Mouse (Mus musculus) frontal cortex, postnatal 14 days (tissue): Measurements from ENCODE around the gene Cnp.

ENCODE experiments used
- DNase-seq, 2 experiments: peaks; one replicate each; pipeline ENCODE4 v3.0.0; 2022; ENCODE audit warnings: low spot score in 2 of 2

Cnp gene

DNA sequence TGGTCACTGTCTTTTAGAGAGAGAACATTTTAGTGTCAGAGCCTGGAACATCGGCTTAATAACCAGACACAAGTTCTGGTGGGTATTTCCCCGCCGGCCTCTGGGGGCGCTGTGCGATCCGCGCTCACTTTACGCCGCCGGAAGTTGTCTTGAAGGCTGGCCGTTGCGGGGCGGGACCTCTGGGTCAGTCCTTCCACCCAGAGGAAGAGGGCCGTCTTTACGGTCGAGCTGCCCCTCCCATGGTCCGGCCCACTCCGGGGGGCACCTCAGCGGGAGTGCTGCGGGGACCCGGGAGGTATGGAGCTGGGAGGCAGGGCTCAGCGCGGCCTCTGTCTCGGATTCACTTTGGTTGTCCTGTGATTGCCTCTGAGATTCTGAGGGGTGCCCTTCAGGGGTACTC lies 48.0 kb downstream of the Cnp start:
- DNase-seq = peak; percentile 93 to 96

- DNase-seq = no peak
Measured at GRCm38 (mm10) chr11:100623867-100624266, 49.2 kb downstream of the Cnp start.

- no peak for DNase-seq
Measured at GRCm38 (mm10) chr11:100625754-100626700, 51.3 kb downstream of the Cnp start.

DNA sequence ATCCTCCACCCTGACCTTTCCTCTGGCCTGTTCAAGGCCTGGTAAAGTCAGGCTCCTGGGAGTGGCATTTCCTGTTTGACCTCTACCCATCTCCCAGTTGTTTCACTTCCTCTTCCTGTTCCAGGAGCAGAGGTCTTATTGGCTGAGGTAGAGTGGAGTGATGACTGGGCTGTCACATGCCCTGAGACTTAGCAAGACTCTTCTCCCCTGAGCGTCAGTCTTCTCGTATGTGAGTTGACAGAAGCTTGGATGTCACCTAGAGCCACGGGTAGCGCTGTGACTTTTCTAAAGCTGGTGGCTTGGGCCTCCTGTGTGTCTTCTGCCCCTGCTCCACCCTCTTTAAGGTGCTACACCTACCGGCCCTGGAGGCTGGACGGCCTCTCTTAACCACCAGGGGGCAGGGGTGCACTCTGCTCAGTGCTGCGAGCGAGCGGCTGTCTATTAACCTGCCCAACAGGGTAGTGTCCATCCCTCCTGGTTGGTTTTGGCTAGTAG lies 52.0 kb downstream of the Cnp start:
- DNase-seq = peak in 1 of 2 experiments; percentile 61

DNA sequence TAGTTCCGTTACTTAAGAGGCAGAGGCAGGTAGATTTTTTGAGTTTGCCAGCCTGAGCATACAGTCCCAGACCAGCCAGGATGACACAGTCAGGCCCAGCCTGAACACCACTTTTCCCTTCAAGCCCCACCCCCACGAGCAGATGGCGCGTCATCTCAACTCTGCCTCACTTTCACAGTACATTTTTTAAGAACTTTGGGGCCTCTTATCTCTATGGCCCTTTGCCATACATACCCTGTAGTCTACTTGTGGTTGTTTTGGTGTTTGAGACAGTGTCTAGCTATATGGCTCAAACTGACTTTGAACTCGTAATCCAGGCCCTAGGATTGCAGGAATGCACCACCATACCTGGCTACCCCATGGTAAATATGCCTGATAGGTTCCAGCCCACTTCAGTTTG lies 53.4 kb downstream of the Cnp start:
- DNase-seq = no peak

GRCm38 (mm10) chr11:100628862-100629352 lies 54.2 kb downstream of the Cnp start:
- no peak for DNase-seq

DNA sequence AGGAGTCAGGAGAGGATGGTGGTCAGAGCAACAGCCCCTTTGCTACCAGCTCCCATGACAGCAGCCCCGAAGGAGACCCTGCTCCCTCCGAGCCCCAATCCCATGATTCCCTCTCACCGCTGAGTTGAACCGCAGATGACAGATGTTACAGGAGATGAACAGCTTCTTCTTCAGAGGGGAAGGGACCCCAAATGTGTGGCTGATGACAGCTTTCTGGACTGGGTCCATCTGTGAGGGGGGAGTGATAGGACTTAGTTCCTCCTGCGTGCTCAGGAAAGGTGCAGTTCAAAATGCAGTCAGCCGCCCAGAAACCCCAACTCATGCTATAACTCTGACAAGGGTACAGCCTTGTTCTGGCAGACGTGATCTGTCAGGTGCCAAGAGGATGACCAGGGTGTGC lies 59.8 kb downstream of the Cnp start:
- no peak for DNase-seq

GRCm38 (mm10) chr11:100640159-100640906 lies 65.6 kb downstream of the Cnp start:
- DNase-seq = peak in 1 of 2 experiments; percentile 50
